Mouse (Mus musculus) neural tube, embryonic 12.5 days (tissue): ENCODE data around the gene Best2. TPM values are rescaled to one million over a fixed set of nuclear protein-coding genes. Genes with fewer than 3 reads are reported as not detected.

Experiments used
- ATAC-seq: fragments of 200-750 bp; cut with Nextera tagmentation; 2 replicates; pipeline ENCODE4 v1.8.0; 2017; ENCODE audit warnings: low read depth, mild to moderate bottlenecking, moderate TSS enrichment, moderate library complexity; ENCODE audit not compliant: low FRiP score
- H3K27ac ChIP-seq: fragments of 300-500 bp; sonication (generic); 2 replicates; pipeline ENCODE4 v1.5.1; 2016
- H3K27me3 ChIP-seq: fragments of 300-500 bp; sonication (generic); replicated peaks from 2 replicates; pipeline ENCODE4 v1.6.1; 2016; ENCODE audit warnings: mild to moderate bottlenecking
- H3K36me3 ChIP-seq: fragments of 300-500 bp; sonication (generic); 2 replicates; pipeline ENCODE4 v1.6.1; 2016; ENCODE audit warnings: mild to moderate bottlenecking
- H3K4me1 ChIP-seq: fragments of 300-500 bp; sonication (generic); 2 replicates; pipeline ENCODE4 v1.6.1; 2016
- H3K4me2 ChIP-seq: fragments of 300-500 bp; sonication (generic); replicated peaks from 2 replicates; pipeline ENCODE4 v1.6.1; 2016; ENCODE audit warnings: mild to moderate bottlenecking
- H3K4me3 ChIP-seq: fragments of 300-500 bp; sonication (generic); 2 replicates; pipeline ENCODE4 v1.5.1; 2016
- H3K9ac ChIP-seq: fragments of 300-500 bp; sonication (generic); 2 replicates; pipeline ENCODE4 v1.6.1; 2016; ENCODE audit warnings: mild to moderate bottlenecking
- H3K9me3 ChIP-seq: fragments of 300-500 bp; sonication (generic); 2 replicates; pipeline ENCODE4 v1.6.1; 2016; ENCODE audit warnings: mild to moderate bottlenecking
- WGBS: fragments of 180-500 bp; shearing (Covaris S2); methylation state at CpG from one replicate; pipeline ENCODE4 v1.1.7; 2016; 5-methylcytosine and 5-hydroxymethylcytosine counted together
- polyA plus RNA-seq: library from polyadenylated mRNA; unstranded; fragments of >200 nt; fragmentation: Nextera tagmentation; extraction: Ambion mirVana; gene quantifications from 2 replicates; pipeline ENCODE4 v1.2.1, GENCODE M21; 2016

Gene Best2
- polyA plus RNA-seq, 1 experiment from 2014 or later, result not detected

- Histone ChIP-seq H3K27me3 (peaks cover 30% of the 10 kb centered on the region), H3K27ac (no peak overlapping the region), H3K9me3 (no peaks in the 10 kb centered on the region), H3K36me3 (peaks cover 46% of the 10 kb centered on the region), H3K4me3 (no peak overlapping the region), H3K9ac (no peak overlapping the region), H3K4me2 (no peak overlapping the region), H3K4me1 (peaks cover 7% of the 10 kb centered on the region; the same call in 1 of the 2 replicates)
- no peak for ATAC-seq
- WGBS, result 74% methylated on average over 10 of the region's 10 CpGs
Observed at GRCm38 (mm10) chr8:85016724-85017123, 2.4 kb upstream of the Best2 start.

- peak; percentile 69 for ATAC-seq
- Histone ChIP-seq H3K9ac (peak overlapping the region; percentile 42; the same call in 1 of the 2 replicates), H3K27me3 (peaks cover 53% of the 10 kb centered on the region), H3K9me3 (no peaks in the 10 kb centered on the region), H3K27ac (no peak overlapping the region), H3K36me3 (peaks cover 14% of the 10 kb centered on the region), H3K4me1 (peaks cover 7% of the 10 kb centered on the region; the same call in 1 of the 2 replicates), H3K4me2 (peak overlapping the region; percentile 66), H3K4me3 (peak overlapping the region; percentile 19; the same call in 1 of the 2 replicates)
- 4% methylated on average over 25 of the region's 26 CpGs for WGBS
Observed at GRCm38 (mm10) chr8:85013230-85013840, 996 bp downstream of the Best2 start.

DNA sequence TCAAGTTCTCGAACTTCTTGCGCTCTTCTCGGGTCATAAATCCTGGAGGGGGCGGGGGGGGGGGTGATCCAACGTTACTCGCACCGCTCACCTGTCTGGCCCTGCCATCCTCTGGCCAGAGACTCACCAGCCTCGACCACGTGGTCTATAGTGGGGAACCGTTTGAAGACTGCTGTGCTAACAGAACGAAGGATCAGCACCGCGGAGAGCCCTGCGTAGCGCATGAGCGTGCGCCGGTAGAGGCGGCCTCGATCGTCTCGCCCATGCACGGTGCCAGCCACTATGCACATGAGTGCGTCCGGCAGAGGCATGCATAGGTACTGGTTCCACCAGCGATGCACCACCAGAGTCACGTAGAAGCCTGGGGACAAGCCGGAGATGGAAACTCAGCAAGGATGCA, 3.1 kb downstream of the Best2 start:
- peaks cover 60% of the 10 kb centered on the region for H3K27me3 ChIP-seq
- no peak overlapping the region for H3K4me2 ChIP-seq

DNA sequence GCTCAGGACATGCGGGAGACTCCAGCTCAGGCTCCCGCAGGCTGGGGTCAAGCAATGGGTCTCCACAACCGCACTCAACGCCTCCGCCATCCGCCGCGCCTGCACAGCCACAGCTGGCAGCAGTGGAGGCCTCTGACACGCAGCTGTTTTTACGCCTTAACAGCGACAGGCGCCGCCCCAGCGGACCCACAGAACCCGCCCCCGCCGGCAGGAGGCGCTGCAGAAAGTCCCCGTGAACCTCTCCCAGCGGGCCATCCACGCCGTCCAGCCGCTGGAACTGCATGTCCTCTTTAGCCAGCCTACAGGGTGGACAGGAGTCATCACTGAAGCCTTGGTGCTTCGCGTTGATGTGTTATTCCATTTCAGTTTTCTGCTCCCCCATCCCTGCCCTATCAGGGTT, 6.6 kb downstream of the Best2 start:
- ATAC-seq, result no peak
- Histone ChIP-seq H3K9me3 (no peaks in the 10 kb centered on the region), H3K36me3 (peaks cover 3% of the 10 kb centered on the region; the same call in 1 of the 2 replicates), H3K4me3 (no peak overlapping the region), H3K9ac (no peak overlapping the region), H3K4me1 (no peaks in the 10 kb centered on the region), H3K27me3 (peaks cover 38% of the 10 kb centered on the region), H3K4me2 (no peak overlapping the region), H3K27ac (no peak overlapping the region)
- WGBS, result 15% methylated on average over 25 of the region's 25 CpGs

More for the DNA sequence above, 3.1 kb downstream of the Best2 start:
- 17% methylated on average over 28 of the region's 28 CpGs for WGBS
- H3K4me1 ChIP-seq, result peaks cover 7% of the 10 kb centered on the region; the same call in 1 of the 2 replicates
- no peaks in the 10 kb centered on the region for H3K36me3 ChIP-seq
- no peak overlapping the region for H3K9ac ChIP-seq
- ATAC-seq, result no peak
- no peak overlapping the region for H3K4me3 ChIP-seq
- no peak overlapping the region for H3K27ac ChIP-seq
- no peaks in the 10 kb centered on the region for H3K9me3 ChIP-seq

- H3K4me3 ChIP-seq, result no peak overlapping the region; the same call in 1 of the 2 replicates
- WGBS, result 8% methylated on average over 19 of the region's 19 CpGs
Observed at GRCm38 (mm10) chr8:84997649-84998295, 16.6 kb downstream of the Best2 start.

DNA sequence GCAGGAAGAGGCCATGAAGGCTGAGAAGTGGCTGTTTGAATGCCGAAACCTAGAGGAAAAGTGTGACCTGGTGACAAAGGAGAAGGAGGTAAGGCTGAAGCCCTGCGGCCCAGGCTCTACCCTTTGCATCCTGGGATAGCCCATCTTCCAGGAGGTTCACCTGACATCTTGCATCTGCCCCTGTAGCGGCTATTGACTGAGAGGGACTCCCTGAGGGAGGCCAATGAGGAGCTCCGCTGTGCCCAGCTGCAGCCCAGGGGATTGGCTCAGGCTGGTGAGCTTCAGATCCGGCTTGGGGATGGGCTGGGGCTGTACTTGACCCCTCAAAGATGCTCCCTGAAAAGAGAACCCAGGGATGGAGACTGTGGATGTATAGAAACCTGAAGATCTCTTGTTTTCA, 17.4 kb downstream of the Best2 start:
- no peak overlapping the region for H3K9ac ChIP-seq
- ATAC-seq, result no peak
- H3K9me3 ChIP-seq, result 0 out of 2 replicates have a peak, but pooled peaks cover 3% of the 10 kb centered on the region
- no peaks in the 10 kb centered on the region for H3K36me3 ChIP-seq
- peaks cover 9% of the 10 kb centered on the region; the same call in 1 of the 2 replicates for H3K4me1 ChIP-seq
- H3K27me3 ChIP-seq, result peaks cover 16% of the 10 kb centered on the region
- no peak overlapping the region for H3K4me2 ChIP-seq
- no peak overlapping the region for H3K27ac ChIP-seq
- 79% methylated on average over 5 of the region's 5 CpGs for WGBS
- no peak overlapping the region for H3K4me3 ChIP-seq

More at GRCm38 (mm10) chr8:84997649-84998295, 16.6 kb downstream of the Best2 start:
- Histone ChIP-seq H3K9me3 (0 out of 2 replicates have a peak, but pooled peaks cover 3% of the 10 kb centered on the region), H3K9ac (peak overlapping the region; percentile 36; the same call in 1 of the 2 replicates), H3K27me3 (peaks cover 16% of the 10 kb centered on the region), H3K4me2 (peak overlapping the region; percentile 49), H3K36me3 (peaks cover 2% of the 10 kb centered on the region; the same call in 1 of the 2 replicates), H3K27ac (no peak overlapping the region), H3K4me1 (peaks cover 9% of the 10 kb centered on the region; the same call in 1 of the 2 replicates)
- peak; percentile 75 for ATAC-seq

DNA sequence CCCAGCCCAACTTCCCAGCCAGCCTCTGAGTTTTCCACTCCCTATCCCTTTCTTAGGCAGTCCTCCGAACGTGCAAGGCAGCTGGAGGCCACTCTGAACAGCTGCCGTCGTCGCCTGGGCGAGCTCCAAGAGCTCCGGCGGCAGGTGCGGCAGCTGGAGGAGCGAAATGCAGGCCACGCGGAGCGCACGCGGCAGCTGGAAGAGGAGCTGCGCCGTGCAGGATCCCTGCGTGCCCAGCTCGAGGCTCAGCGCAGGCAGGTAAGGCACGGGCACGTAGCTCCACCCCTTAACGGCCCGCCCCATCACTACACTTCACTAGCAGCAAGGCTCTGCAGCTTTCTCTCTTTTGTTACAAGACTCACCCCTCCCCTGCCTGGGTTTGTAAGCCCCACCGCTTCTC, 18.7 kb downstream of the Best2 start:
- Histone ChIP-seq H3K9ac (peak overlapping the region; percentile 26; the same call in 1 of the 2 replicates), H3K4me3 (no peak overlapping the region), H3K36me3 (no peaks in the 10 kb centered on the region), H3K9me3 (0 out of 2 replicates have a peak, but pooled peaks cover 3% of the 10 kb centered on the region), H3K4me1 (peaks cover 14% of the 10 kb centered on the region; the same call in 1 of the 2 replicates), H3K27ac (no peak overlapping the region), H3K4me2 (0 out of 2 replicates have a peak overlapping the region, but pooled peaks have one; percentile 20), H3K27me3 (peaks cover 16% of the 10 kb centered on the region)
- ATAC-seq, result no peak
- 23% methylated on average over 25 of the region's 25 CpGs for WGBS

GRCm38 (mm10) chr8:84994375-84994774, 20.0 kb downstream of the Best2 start:
- H3K27me3 ChIP-seq, result peaks cover 16% of the 10 kb centered on the region
- 0 out of 2 replicates have a peak, but pooled peaks cover 3% of the 10 kb centered on the region for H3K9me3 ChIP-seq
- H3K4me1 ChIP-seq, result peaks cover 15% of the 10 kb centered on the region; the same call in 1 of the 2 replicates
- no peak overlapping the region for H3K4me3 ChIP-seq
- no peaks in the 10 kb centered on the region for H3K36me3 ChIP-seq
- H3K27ac ChIP-seq, result no peak overlapping the region
- H3K4me2 ChIP-seq, result no peak overlapping the region
- 95% methylated on average over 9 of the region's 9 CpGs for WGBS
- no peak for ATAC-seq
- no peak overlapping the region for H3K9ac ChIP-seq

GRCm38 (mm10) chr8:84990836-84991235, 23.5 kb downstream of the Best2 start:
- peak overlapping the region; percentile 55 for H3K4me3 ChIP-seq
- peaks cover 14% of the 10 kb centered on the region; the same call in 1 of the 2 replicates for H3K4me1 ChIP-seq
- H3K27me3 ChIP-seq, result peaks cover 33% of the 10 kb centered on the region
- peak overlapping the region; percentile 89 for H3K4me2 ChIP-seq
- 1% methylated on average over 15 of the region's 15 CpGs for WGBS
- no peaks in the 10 kb centered on the region for H3K9me3 ChIP-seq
- no peak overlapping the region for H3K27ac ChIP-seq
- peak overlapping the region; percentile 62 for H3K9ac ChIP-seq
- ATAC-seq, result peak; percentile 67
- H3K36me3 ChIP-seq, result no peaks in the 10 kb centered on the region

- no peaks in the 10 kb centered on the region for H3K36me3 ChIP-seq
- H3K27ac ChIP-seq, result no peak within 1 kb of the TSS
- peak within 1 kb of the TSS; percentile 62 for H3K9ac ChIP-seq
- peak; percentile 94 for ATAC-seq
- peaks cover 16% of the 10 kb centered on the region for H3K4me1 ChIP-seq
- H3K4me2 ChIP-seq, result peak within 1 kb of the TSS; percentile 89
- peaks cover 28% of the 10 kb centered on the region for H3K27me3 ChIP-seq
- no peaks in the 10 kb centered on the region for H3K9me3 ChIP-seq
- WGBS, result under 1% methylated on average over 28 of the region's 28 CpGs
- H3K4me3 ChIP-seq, result peak within 1 kb of the TSS; percentile 55
Observed at GRCm38 (mm10) chr8:84990349-84990748, 24.0 kb downstream of the Best2 start, which contains the start of gene Hook2. Gene Hook2, plus strand, starts transcription at chr8:84990603.

GRCm38 (mm10) chr8:84989810-84990209, 24.5 kb downstream of the Best2 start:
- peak; percentile 74 for ATAC-seq
- H3K27me3 ChIP-seq, result peaks cover 27% of the 10 kb centered on the region
- peaks cover 21% of the 10 kb centered on the region for H3K4me1 ChIP-seq
- H3K27ac ChIP-seq, result no peak overlapping the region
- H3K36me3 ChIP-seq, result no peaks in the 10 kb centered on the region
- H3K9me3 ChIP-seq, result no peaks in the 10 kb centered on the region
- H3K4me3 ChIP-seq, result peak overlapping the region; percentile 55
- peak overlapping the region; percentile 89 for H3K4me2 ChIP-seq
- WGBS, result under 1% methylated on average over 15 of the region's 15 CpGs
- peak overlapping the region; percentile 61 for H3K9ac ChIP-seq

- 8% methylated on average over 15 of the region's 15 CpGs for WGBS
- ATAC-seq, result no peak
- Histone ChIP-seq H3K4me1 (peaks cover 26% of the 10 kb centered on the region), H3K4me2 (peak overlapping the region; percentile 89), H3K9ac (no peak overlapping the region), H3K27me3 (peaks cover 27% of the 10 kb centered on the region), H3K9me3 (no peaks in the 10 kb centered on the region), H3K36me3 (no peaks in the 10 kb centered on the region), H3K4me3 (no peak overlapping the region), H3K27ac (no peak overlapping the region)
Observed at GRCm38 (mm10) chr8:84989311-84989731, 25.0 kb downstream of the Best2 start.
